Mouse (Mus musculus): ENCODE data around the gene Vmn1r130. TPM values are rescaled to one million over a fixed set of nuclear protein-coding genes. Genes with fewer than 3 reads are reported as not detected.
"Not testable (repeated sequence)": the region's sequence is repeated elsewhere in the genome, so short reads cannot be mapped to it uniquely, and the experiment has no call there.

Vmn1r130 gene
- not detected in 2 replicates for polyA plus RNA-seq (2014; fragmentation: Nextera tagmentation; extraction: Ambion mirVana)

DNA sequence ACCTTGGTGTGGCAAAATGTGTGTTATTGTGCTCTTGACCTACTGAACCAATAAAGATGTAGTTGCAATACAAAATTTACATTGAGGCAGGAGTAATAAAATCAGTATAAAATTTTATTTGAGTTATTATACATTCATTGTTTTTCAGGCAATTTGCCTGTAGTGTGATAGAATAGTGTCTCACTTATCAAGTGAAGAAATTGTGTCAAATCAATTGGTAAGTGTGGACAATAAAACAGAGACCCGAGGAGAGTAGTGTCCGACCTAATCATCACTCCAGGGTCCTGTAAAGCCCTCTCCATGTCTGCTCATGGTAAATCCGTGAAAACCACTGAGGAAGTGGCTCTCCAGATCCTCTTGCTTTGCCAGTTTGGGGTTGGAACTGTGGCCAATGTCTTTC is at the start of gene Vmn1r130:
Vmn1r130 (plus strand) TSS at position 301 of the 400 bp plus-strand sequence.
- H3K27ac ChIP-seq (ENCODE audit: low read depth, low read length); DNase-seq (ENCODE audit: low spot score); H3K9ac ChIP-seq (ENCODE audit: low read length); H3K4me1 ChIP-seq (ENCODE audit: control insufficient read depth, insufficient read depth, low read length); H3K9me3 ChIP-seq (ENCODE audit: control insufficient read depth, low read length); H3K36me3 ChIP-seq (ENCODE audit: control insufficient read depth, insufficient read depth, low read length); H3K27me3 ChIP-seq (ENCODE audit: control insufficient read depth, insufficient read depth, low read length); H3K4me2 ChIP-seq (ENCODE audit: low read depth); ATAC-seq (ENCODE audit: insufficient read depth, low FRiP score, low TSS enrichment); H3K4me3 ChIP-seq (ENCODE audit: low read depth, low read length): not testable (repeated sequence)
- WGBS: no CpG with 5 or more reads among the region's 3 CpGs

DNA sequence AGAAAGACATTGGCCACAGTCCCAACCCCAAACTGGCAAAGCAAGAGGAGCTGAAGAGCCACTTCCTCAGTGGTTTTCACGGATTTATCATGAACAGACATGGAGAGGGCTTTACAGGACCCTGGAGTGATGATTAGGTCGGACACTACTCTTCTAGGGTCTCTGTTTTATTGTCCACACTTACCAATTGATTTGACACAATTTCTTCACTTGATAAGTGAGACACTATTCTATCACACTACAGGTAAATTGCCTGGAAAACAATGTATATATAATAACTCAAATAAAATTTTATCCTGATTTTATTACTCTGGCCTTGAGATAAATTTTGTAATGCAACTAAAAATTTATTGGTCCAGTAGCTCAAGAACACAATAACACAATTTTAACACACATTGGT is 34.4 kb downstream of the Vmn1r130 start, which contains the start of gene Vmn1r131:
Vmn1r131 (minus strand) TSS at position 101 of the 400 bp plus-strand sequence.
- not testable (repeated sequence) for H3K27ac ChIP-seq (ENCODE audit: low read depth, low read length); H3K4me2 ChIP-seq (ENCODE audit: low read depth); ATAC-seq (ENCODE audit: insufficient read depth, low FRiP score, low TSS enrichment); H3K4me1 ChIP-seq (ENCODE audit: control insufficient read depth, insufficient read depth, low read length); H3K9me3 ChIP-seq (ENCODE audit: control insufficient read depth, low read length); H3K9ac ChIP-seq (ENCODE audit: low read length); H3K4me3 ChIP-seq (ENCODE audit: low read depth, low read length); DNase-seq (ENCODE audit: low spot score); H3K36me3 ChIP-seq (ENCODE audit: control insufficient read depth, insufficient read depth, low read length); H3K27me3 ChIP-seq (ENCODE audit: control insufficient read depth, insufficient read depth, low read length)
- no CpG with 5 or more reads among the region's 2 CpGs for WGBS

Other genes with a start within 250 kb of the Vmn1r130 start
- not detected in 2 replicates for gene Vmn1r125, start 239.6 kb upstream of the Vmn1r130 start, polyA plus RNA-seq (2014; fragmentation: Nextera tagmentation; extraction: Ambion mirVana)
- gene Vmn1r126, start 210.3 kb upstream of the Vmn1r130 start, polyA plus RNA-seq (2014; fragmentation: Nextera tagmentation; extraction: Ambion mirVana): not detected in 2 replicates
- gene Vmn1r127, start 191.9 kb upstream of the Vmn1r130 start, polyA plus RNA-seq (2014; fragmentation: Nextera tagmentation; extraction: Ambion mirVana): not detected in 2 replicates
- gene Vmn1r128, start 162.4 kb upstream of the Vmn1r130 start, polyA plus RNA-seq (2014; fragmentation: Nextera tagmentation; extraction: Ambion mirVana): not detected in 2 replicates
- gene Vmn1r129, start 150.5 kb upstream of the Vmn1r130 start, polyA plus RNA-seq (2014; fragmentation: Nextera tagmentation; extraction: Ambion mirVana): not detected in 2 replicates
- gene Gm6882, start 79.0 kb upstream of the Vmn1r130 start, polyA plus RNA-seq (2014; fragmentation: Nextera tagmentation; extraction: Ambion mirVana): not detected in 2 replicates
- gene Vmn1r131, start 34.3 kb downstream of the Vmn1r130 start, polyA plus RNA-seq (2014; fragmentation: Nextera tagmentation; extraction: Ambion mirVana): not detected in 2 replicates
- not detected in 2 replicates for gene Vmn1r132, start 102.3 kb downstream of the Vmn1r130 start, polyA plus RNA-seq (2014; fragmentation: Nextera tagmentation; extraction: Ambion mirVana)
- not detected in 2 replicates for gene Gm4175, start 249.7 kb downstream of the Vmn1r130 start, polyA plus RNA-seq (2014; fragmentation: Nextera tagmentation; extraction: Ambion mirVana)

Measured in neural tube, embryonic 11.5 days (tissue).